Mouse (Mus musculus): Measurements from ENCODE around the gene Hadh.
A peak's percentile ranks its signal among the peaks of the same experiment; 100 is the strongest.

Hadh gene

DNA sequence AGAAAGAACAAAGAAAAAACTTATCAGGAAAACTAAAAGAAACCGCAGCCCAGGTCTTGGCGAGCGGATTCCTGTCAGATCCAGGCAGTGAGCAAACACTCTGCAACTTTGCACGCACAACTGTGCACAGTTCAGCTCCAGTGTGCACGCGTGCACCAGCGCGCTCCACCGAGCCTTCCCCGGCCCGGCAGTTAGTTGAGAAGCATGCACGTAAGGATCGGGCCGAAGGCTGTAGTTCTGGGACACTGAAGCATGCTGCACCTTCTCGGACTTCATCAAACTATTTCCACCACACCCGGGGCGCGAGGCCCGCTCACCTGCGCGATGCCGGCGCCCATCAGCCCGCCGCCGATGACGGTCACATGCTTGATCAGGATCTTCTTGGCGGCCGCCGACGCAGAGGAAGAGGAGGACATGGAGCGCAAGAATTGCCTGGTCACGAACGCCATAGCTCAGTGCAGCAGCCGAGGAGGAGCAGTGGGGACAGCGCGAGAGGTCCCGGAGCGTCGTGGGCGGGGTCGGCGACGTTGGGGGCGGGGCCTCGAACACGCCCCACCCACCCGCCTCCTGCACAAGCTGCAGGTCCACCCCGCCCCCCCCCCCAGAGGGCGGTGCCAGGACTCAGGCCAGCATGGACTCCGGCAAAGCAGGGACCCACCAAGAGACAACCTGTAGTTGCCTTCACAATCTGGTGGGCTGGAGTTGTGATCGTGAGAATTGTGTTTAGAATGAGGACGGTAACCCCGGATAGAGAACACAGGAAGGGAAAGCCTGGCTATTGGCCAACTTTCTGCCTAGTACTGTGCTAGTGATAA lies at the start of gene Hadh:
Hadh (minus strand) TSS at position 543 of the 815 bp plus-strand sequence.
- Histone ChIP-seq H3K36me3 (ENCODE audit: control insufficient read depth, insufficient read depth, low read length, poor library complexity, severe bottlenecking) (no peaks in the 10 kb centered on the region), H3K27me3 (ENCODE audit: control insufficient read depth, insufficient read depth, low read length, poor library complexity, severe bottlenecking) (no peaks in the 10 kb centered on the region)
- DNase-seq (ENCODE audit: low read depth, low spot score), result peak; percentile 92

DNA sequence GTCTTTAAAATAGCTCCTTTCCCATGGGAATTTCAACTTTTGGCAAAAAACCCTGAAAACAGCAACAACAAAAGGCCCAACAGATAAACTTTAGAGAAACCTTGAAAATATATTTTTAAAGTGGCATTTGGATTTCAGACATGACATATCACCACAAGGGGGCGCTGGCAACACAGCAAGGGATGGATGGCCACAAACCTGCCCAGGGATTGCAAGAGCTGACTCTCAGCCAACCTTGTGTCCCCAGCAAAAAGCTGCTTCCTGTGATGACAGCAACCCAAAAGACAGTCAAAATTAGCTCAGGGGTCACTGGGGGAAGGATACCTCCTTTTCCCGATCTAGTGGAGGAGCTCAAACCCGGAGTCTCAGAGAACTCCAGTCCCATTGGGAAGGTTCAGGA lies 48.3 kb upstream of the Hadh start:
- DNase-seq (ENCODE audit: low read depth, low spot score), result peak; percentile 77
- H3K36me3 ChIP-seq (ENCODE audit: control insufficient read depth, insufficient read depth, low read length, poor library complexity, severe bottlenecking), result no peaks in the 10 kb centered on the region

DNA sequence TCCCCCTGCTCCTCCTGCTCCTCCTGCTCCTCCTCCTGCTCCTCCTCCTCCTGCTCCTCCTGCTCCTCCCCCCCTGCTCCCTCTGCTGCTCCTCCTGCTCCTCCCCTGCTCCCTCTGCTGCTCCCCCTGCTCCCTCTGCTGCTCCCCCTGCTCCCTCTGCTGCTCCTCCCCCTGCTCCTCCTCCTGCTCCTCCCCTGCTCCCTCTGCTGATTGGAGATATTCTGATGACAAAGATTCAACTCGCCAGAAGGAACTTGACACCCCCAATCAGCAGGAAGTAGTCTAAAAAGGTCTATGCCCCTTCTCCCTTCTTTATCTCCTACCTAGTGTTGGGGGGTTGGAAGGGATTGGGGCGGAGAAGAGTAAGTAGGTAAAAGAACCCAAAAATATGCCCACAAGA lies 46.3 kb upstream of the Hadh start:
- Histone ChIP-seq H3K36me3 (ENCODE audit: control insufficient read depth, insufficient read depth, low read length, poor library complexity, severe bottlenecking) (no peaks in the 10 kb centered on the region), H3K27me3 (ENCODE audit: control insufficient read depth, insufficient read depth, low read length, poor library complexity, severe bottlenecking) (no peaks in the 10 kb centered on the region; the same call in 1 of the 2 replicates)
- DNase-seq (ENCODE audit: low read depth, low spot score), result no peak

More for the DNA sequence above, 48.3 kb upstream of the Hadh start:
- no peaks in the 10 kb centered on the region for H3K27me3 ChIP-seq (ENCODE audit: control insufficient read depth, insufficient read depth, low read length, poor library complexity, severe bottlenecking)

DNA sequence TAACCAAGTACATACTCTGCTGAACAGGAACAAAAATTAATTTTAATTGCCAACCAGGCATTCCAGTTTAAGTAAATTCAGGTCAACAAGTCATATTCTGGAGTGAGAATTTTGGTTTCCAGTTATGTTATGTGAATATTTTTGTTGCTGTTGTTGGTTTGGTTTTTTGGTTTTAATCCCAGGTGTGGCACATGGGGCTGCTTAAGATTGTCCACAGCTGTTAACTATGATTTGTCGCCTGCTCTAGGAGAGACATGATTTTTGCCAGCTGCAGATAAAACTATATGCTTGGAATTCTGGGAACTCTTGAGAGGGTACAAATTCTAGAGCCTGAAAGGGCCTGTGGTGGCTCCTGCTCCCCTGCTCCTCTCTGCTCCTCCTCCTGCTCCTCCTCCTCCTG lies 45.2 kb upstream of the Hadh start:
- no peak for DNase-seq (ENCODE audit: low read depth, low spot score)
- Histone ChIP-seq H3K36me3 (ENCODE audit: control insufficient read depth, insufficient read depth, low read length, poor library complexity, severe bottlenecking) (no peaks in the 10 kb centered on the region), H3K27me3 (ENCODE audit: control insufficient read depth, insufficient read depth, low read length, poor library complexity, severe bottlenecking) (no peaks in the 10 kb centered on the region; the same call in 1 of the 2 replicates)

DNA sequence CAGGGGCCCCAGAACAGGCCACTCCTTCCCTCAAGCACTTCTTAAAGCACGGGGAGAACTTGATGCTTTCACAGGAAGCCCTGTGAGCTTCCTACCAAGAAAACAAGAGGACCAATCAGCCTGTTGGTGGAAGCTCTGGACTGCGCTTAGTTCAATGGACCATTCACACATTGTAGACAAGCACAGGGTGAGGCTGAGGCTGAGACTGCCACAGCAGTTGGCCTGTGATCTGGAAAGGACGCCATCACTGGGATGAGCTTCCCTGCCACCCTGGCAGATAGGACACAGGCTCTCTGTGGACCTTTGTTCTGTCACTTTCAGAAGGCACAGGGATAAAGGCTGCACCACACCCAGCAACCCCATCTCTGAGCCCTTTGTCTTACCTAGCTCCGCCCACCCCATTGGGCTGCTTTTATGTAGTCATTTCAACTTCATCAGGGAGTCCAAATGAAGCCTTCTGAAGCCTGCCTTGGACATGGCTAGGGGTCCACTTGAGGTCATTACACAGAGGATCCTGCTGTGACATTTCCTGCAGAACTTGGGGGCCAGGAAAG lies 44.1 kb upstream of the Hadh start:
- Histone ChIP-seq H3K36me3 (ENCODE audit: control insufficient read depth, insufficient read depth, low read length, poor library complexity, severe bottlenecking) (no peaks in the 10 kb centered on the region), H3K27me3 (ENCODE audit: control insufficient read depth, insufficient read depth, low read length, poor library complexity, severe bottlenecking) (no peaks in the 10 kb centered on the region; the same call in 1 of the 2 replicates)
- no peak for DNase-seq (ENCODE audit: low read depth, low spot score)

DNA sequence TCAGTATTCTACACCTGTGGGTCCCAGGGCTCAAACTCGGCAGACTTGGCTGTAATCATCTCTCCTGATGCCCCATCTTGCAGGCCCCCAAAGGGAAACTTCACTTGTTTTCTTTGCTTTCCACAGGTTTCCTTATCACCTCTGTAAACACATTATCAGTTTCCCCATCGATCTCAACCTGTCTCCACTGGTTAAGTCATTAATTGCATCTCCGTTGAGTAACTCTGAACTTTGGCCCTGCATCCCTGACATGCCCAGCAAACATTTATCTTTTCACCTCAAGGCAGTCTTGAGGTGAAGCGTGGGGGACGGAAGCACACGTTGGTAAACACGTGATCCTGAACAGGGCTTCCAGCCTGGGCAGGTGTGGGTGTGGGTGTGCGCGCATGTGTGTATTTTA lies 40.4 kb upstream of the Hadh start:
- Histone ChIP-seq H3K36me3 (ENCODE audit: control insufficient read depth, insufficient read depth, low read length, poor library complexity, severe bottlenecking) (no peaks in the 10 kb centered on the region), H3K27me3 (ENCODE audit: control insufficient read depth, insufficient read depth, low read length, poor library complexity, severe bottlenecking) (no peaks in the 10 kb centered on the region; the same call in 1 of the 2 replicates)
- no peak for DNase-seq (ENCODE audit: low read depth, low spot score)

DNA sequence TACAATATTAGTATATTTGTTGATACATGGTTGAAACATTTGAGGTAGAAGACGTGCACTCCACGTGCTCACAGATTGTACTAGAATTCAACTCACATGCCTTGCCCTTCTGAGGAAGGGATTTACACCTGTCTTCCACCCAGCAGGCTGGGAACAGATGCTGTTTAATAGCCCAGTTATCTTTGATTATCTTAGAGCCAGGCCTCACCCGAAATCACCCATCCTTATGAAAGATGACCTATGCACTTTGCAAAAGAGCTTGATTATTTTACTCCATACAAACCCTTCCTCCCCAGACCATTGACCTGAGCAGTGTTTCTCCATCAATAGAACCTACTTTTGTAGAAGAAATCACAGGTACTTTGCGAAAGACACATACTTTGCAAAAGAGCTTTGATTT lies 38.7 kb upstream of the Hadh start:
- DNase-seq (ENCODE audit: low read depth, low spot score), result no peak
- Histone ChIP-seq H3K27me3 (ENCODE audit: control insufficient read depth, insufficient read depth, low read length, poor library complexity, severe bottlenecking) (no peaks in the 10 kb centered on the region; the same call in 1 of the 2 replicates), H3K36me3 (ENCODE audit: control insufficient read depth, insufficient read depth, low read length, poor library complexity, severe bottlenecking) (no peaks in the 10 kb centered on the region)

DNA sequence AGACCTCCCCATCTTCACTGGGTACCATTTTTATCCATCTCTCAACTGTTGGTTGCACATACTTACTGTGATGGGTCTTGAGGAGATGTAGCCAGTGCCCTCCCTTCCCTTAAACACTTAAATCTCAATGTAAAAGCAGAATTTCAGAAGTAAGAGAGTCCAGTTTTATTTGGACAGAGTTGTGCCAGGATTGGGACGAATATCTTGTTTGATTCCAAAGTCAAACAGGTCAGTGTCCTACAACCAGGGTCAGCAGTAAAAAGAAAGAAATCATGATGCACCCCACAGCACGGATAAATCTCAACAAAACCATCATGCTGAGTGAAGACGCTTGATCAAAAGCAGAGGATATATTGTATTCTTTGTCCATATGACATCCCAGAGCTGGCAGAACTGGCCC lies 35.9 kb upstream of the Hadh start:
- no peak for DNase-seq (ENCODE audit: low read depth, low spot score)
- no peaks in the 10 kb centered on the region for H3K36me3 ChIP-seq (ENCODE audit: control insufficient read depth, insufficient read depth, low read length, poor library complexity, severe bottlenecking)
- no peaks in the 10 kb centered on the region for H3K27me3 ChIP-seq (ENCODE audit: control insufficient read depth, insufficient read depth, low read length, poor library complexity, severe bottlenecking)

DNA sequence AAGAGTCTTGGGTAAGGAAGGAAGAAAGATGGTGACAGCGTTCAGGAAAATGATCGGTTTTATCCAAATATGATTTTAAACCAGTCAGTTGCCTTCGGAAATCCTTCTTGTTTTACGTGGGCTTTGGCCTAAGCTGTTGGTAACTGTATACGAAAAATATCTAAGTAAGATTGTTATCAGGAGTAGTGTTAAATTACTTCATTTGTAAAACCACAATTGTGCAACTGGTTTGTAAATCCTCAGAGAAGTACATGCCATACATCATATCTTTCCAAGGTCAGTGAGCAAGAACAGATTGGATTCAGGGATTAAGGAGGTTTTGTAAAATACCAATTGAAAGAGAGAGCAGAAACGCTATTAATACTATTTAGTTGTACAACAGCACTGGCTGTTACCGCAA lies 34.4 kb upstream of the Hadh start:
- Histone ChIP-seq H3K36me3 (ENCODE audit: control insufficient read depth, insufficient read depth, low read length, poor library complexity, severe bottlenecking) (no peaks in the 10 kb centered on the region), H3K27me3 (ENCODE audit: control insufficient read depth, insufficient read depth, low read length, poor library complexity, severe bottlenecking) (no peaks in the 10 kb centered on the region)
- DNase-seq (ENCODE audit: low read depth, low spot score), result no peak

DNA sequence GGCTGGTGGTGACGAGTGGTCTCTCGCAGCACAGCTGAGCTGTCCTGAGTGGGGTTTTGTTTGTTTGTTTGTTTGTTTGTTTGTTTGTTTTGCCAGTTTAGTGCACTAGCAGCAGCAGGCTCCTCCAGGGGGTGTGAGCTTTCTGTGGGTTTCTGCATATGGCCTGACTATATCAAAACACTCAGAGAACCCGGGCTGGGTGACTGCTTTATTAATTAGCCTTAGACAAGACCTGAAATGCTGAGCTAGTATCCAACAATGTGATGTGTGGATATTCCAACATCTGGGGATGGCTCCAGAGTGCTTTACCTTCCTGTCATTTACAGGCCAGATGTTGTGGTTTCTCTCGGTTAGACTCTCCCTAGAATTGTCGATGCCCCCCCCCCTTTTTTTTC lies 31.4 kb upstream of the Hadh start:
- H3K36me3 ChIP-seq (ENCODE audit: control insufficient read depth, insufficient read depth, low read length, poor library complexity, severe bottlenecking), result no peaks in the 10 kb centered on the region

DNA sequence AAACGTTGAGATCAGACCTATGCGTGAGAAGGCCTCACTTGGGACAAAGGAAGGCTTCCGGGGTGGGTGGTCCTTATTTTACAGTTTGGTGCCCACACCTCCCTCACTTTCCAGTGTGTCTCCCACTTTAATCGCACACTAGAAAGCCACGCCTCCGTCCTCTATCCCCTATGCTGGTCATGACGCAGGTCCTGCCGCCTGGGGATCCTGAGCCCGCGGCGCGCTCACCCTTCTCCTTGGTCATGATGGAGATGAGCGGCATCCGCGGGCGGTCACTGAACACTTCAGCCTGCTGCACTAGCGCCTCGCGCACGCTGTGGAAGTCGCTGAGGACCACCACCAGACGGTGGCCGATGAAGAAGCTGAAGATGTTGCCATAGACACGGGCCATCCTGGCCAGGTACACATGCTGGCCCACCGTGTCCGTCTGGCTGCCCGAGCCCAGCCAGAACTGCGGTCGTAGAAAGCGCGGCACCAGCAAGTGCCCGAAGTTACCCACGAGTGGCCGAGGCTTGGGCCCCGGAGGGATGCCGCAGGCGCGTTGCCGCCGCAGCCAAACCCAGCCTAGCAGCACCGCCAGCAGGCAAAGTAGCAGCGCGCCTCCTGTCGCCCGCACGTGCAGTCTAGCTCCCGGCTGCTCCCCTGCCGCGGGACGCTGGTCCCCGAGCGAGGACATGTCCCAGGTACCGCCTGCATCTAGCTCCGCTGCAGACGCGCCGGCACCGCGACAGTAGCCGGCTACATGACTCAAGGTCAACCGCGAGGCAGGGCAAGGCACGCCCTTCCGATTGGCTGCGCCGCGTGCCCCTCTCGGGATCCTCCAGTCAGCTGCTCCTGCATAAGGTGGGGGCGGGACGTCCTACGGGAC lies 30.8 kb upstream of the Hadh start, which contains the start of gene Cyp2u1:
Cyp2u1 (minus strand) TSS at position 776 of the 868 bp plus-strand sequence.
- peak; percentile 88 for DNase-seq (ENCODE audit: low read depth, low spot score)
- no peaks in the 10 kb centered on the region for H3K27me3 ChIP-seq (ENCODE audit: control insufficient read depth, insufficient read depth, low read length, poor library complexity, severe bottlenecking)
- no peaks in the 10 kb centered on the region for H3K36me3 ChIP-seq (ENCODE audit: control insufficient read depth, insufficient read depth, low read length, poor library complexity, severe bottlenecking)

More for the DNA sequence above, 31.4 kb upstream of the Hadh start:
- no peaks in the 10 kb centered on the region for H3K27me3 ChIP-seq (ENCODE audit: control insufficient read depth, insufficient read depth, low read length, poor library complexity, severe bottlenecking)
- DNase-seq (ENCODE audit: low read depth, low spot score), result no peak

DNA sequence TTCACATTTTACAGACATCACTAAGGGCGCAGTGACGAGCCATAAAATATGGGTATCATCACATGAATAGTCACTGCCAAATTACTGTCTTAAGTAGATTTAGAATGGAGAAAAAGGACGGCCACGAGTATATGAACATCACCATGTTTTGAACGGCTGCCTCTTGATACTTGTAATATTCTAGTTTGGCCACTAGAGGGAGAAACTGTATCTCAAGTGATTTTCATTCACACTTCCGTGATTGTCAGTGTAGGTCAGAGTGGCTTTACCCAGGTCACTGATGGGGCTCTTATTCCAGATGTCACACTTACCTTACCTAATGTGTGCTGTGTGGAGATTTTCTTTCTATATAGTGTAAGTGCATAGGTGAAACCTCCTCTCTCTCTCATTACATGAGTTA lies 28.0 kb upstream of the Hadh start:
- Histone ChIP-seq H3K36me3 (ENCODE audit: control insufficient read depth, insufficient read depth, low read length, poor library complexity, severe bottlenecking) (no peaks in the 10 kb centered on the region), H3K27me3 (ENCODE audit: control insufficient read depth, insufficient read depth, low read length, poor library complexity, severe bottlenecking) (no peaks in the 10 kb centered on the region)
- DNase-seq (ENCODE audit: low read depth, low spot score), result peak; percentile 78

DNA sequence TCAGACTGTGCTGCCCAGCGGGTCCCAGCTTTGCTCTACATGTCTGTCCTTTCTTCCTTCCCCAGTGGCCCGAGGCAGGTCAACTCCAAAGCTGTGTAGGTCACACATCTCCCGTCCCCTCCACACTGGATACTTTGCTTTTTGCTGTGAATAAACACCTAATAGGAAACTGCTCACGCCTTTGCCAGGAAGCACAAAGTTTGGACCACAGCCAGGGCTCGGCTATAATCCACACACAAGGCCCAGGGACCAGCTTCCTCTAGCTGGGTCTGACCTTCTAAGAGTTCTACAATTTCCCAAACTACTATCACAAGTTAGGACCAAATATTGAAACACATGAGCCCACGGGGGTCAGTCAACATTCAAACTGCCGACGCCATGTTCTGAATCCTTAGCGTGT lies 27.2 kb upstream of the Hadh start:
- no peak for DNase-seq (ENCODE audit: low read depth, low spot score)
- no peaks in the 10 kb centered on the region for H3K36me3 ChIP-seq (ENCODE audit: control insufficient read depth, insufficient read depth, low read length, poor library complexity, severe bottlenecking)

DNA sequence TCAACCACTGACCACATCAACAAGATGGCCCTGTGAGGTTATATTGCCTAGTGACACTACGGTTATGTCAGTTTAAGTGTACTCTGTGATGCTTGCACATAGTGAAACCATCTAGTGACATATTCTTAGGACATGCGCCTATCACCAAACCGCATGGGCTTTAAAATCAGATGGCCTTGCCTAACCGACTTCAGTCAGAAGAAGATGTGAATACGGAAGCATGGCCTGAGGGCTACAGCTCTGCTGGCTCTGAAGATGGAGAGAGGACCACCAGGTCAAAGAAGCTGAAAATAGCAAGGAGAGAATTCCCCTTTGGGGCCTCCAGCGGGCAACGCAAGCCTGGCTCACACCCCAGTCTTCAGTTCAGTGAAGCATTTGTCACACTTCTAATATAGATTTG lies 25.0 kb upstream of the Hadh start:
- no peaks in the 10 kb centered on the region for H3K36me3 ChIP-seq (ENCODE audit: control insufficient read depth, insufficient read depth, low read length, poor library complexity, severe bottlenecking)

More for the DNA sequence above, 27.2 kb upstream of the Hadh start:
- no peaks in the 10 kb centered on the region for H3K27me3 ChIP-seq (ENCODE audit: control insufficient read depth, insufficient read depth, low read length, poor library complexity, severe bottlenecking)

More for the DNA sequence above, 25.0 kb upstream of the Hadh start:
- H3K27me3 ChIP-seq (ENCODE audit: control insufficient read depth, insufficient read depth, low read length, poor library complexity, severe bottlenecking), result no peaks in the 10 kb centered on the region
- DNase-seq (ENCODE audit: low read depth, low spot score), result no peak
